Mouse (Mus musculus) olfactory bulb, adult 2 months (tissue): Measurements from ENCODE around the gene Myoz2.

Source experiments
- CTCF ChIP-seq: fragments of 200-500 bp; IDR thresholded peaks from 2 replicates; pipeline ENCODE4 v1.5.1; 2012; ENCODE audit warnings: low read depth, mild to moderate bottlenecking, low read length, moderate library complexity; ENCODE audit not compliant: insufficient read depth
- POLR2A ChIP-seq: fragments of 200-500 bp; IDR thresholded peaks from 2 replicates; pipeline ENCODE4 v1.6.1; 2012; ENCODE audit warnings: mild to moderate bottlenecking, low read depth, low read length, moderate library complexity; ENCODE audit not compliant: insufficient read depth

GRCm38 (mm10) chr3:123024496-123025234, 10.2 kb downstream of the Myoz2 start:
- no peak for TF ChIP-seq POLR2A
- TF ChIP-seq CTCF: no peak
